Mouse (Mus musculus): ENCODE data around the gene Alas2. TPM values are rescaled to one million over a fixed set of nuclear protein-coding genes. Genes with fewer than 3 reads are reported as not detected.

The Alas2 gene
- total RNA-seq, 2 experiments from 2014 or later: 3.8 to 4.5 TPM

Small RNA genes within 50 kb of the gene (microRNA-seq; reads per million reads assigned to microRNA genes)
- gene Mir3620: 0 reads per million in 2 experiments

Other genes with a start within 250 kb of the Alas2 start
- gene Tmem29, start 88.2 kb upstream of the Alas2 start, total RNA-seq (2021): 10 to 100 TPM; 40.6 to 51.4 TPM
- gene Pfkfb1, start 40.9 kb downstream of the Alas2 start, total RNA-seq (2021): 1 to 10 TPM in 1 of 2 experiments, under 1 TPM in 1; 0.99 to 1.1 TPM
- 10 to 100 TPM; 13.2 to 17.2 TPM for gene Apex2, start 42.5 kb downstream of the Alas2 start, total RNA-seq (2021)
- gene Tro, start 110.2 kb downstream of the Alas2 start, total RNA-seq (2021): 100 to 1,000 TPM; 143 to 155 TPM

All from layer of hippocampus, postnatal 36 days (tissue).